Mouse (Mus musculus) thymus, postnatal 36 days (tissue): Measurements from ENCODE around the gene Slc6a20a.
"Not testable (repeated sequence)": the region's sequence is repeated elsewhere in the genome, so short reads cannot be mapped to it uniquely, and the experiment has no call there.

Experiments
- DNase-seq, 2 experiments: peaks; one replicate each; pipeline ENCODE4 v3.0.0; 2022; ENCODE audit warnings: mixed read lengths in 2 of 2

The Slc6a20a gene

DNA sequence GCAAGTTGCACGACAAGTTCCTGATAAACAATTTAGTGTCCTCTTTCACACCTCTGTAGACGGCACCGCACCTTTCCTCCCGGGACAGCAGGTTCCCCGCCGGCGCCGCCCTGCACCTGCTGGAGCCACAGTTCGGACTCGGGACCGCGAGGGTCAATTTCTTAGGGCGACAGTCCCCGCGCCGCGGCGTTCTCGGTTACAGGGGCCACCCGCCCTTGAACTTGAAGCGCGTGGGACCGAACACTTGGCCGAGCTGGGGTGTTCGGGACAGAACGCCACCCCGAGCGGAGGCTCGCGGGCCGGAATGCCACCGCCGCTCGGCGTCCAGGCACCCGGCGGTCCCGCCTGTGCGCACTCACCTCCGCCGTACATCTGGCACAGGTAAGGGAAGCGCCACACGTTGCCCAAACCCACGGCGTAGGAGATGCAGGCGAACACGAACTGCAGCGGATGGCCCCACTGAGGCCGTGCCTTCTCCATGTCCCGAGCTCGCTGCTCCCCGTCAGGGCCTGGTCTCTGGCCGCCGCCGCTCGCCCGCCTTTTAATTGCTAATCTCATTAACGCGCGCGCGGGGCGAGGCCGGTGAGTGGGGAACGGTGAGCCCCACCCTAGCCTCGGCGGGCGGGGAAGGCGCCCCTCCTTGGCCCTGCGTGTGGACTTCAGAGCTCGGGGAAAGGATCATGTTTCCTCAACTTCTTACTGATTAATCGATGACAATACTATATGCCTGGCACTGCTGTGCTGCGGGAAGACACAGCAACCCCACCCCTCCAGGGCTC, at the start of gene Slc6a20a, which contains the start of gene Ccr9:
TSS of gene Slc6a20a (minus strand) at position 559 of the 779 bp plus-strand sequence.
TSS of gene Ccr9 (plus strand) at position 113 of the 779 bp plus-strand sequence.
- DNase-seq: no peak

DNA sequence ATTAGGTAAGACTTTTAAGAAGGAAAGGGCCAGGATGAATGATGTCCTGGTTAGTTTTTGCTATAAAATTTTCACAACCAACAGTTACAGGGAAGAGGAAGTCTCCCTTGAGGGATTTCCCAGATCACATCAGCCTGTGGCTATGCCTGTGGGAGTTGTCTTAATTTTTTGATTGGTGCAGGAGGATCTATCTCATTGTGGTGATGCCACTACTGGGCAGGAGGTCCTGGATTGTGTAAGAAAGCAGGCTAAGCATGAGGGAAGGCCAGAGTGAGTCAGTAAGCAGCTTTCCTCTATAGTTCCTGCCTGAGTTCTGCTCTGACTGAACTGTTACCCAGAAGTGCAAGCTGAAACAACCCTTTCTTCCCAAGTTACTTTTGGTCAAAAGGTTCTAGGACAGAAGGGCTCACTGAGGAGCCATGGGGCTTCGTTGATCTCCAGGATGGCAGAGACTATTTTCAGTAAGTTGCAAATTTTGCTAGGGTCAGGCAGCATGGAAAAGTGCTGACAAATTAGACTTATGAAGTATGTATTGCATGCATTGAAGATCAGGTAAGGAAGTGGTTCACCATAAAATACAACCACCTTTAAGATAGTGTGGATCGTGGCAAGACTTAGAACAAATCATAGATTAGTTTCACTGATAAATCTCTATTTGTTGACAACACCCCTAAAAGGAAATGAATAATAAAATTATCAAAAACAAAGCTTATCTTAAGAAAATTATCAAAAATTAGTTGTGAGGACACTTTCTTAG, 44.2 kb upstream of the Slc6a20a start:
- no peak for DNase-seq

GRCm38 (mm10) chr9:123717186-123718008, 38.7 kb upstream of the Slc6a20a start, which contains the start of gene Lztfl1:
TSS of gene Lztfl1 (minus strand) at chr9:123717697.
- peak; percentile 87 to 95 for DNase-seq

GRCm38 (mm10) chr9:123716301-123716700, 37.6 kb upstream of the Slc6a20a start:
- no peak for DNase-seq

GRCm38 (mm10) chr9:123713111-123713510, 34.4 kb upstream of the Slc6a20a start:
- DNase-seq: no peak

GRCm38 (mm10) chr9:123709226-123709625, 30.5 kb upstream of the Slc6a20a start:
- no peak for DNase-seq

GRCm38 (mm10) chr9:123701822-123702221, 23.1 kb upstream of the Slc6a20a start:
- DNase-seq: no peak

GRCm38 (mm10) chr9:123695634-123696302, 17.1 kb upstream of the Slc6a20a start:
- DNase-seq: no peak

- DNase-seq: no peak
Measured at GRCm38 (mm10) chr9:123688227-123688626, 9.5 kb upstream of the Slc6a20a start.

DNA sequence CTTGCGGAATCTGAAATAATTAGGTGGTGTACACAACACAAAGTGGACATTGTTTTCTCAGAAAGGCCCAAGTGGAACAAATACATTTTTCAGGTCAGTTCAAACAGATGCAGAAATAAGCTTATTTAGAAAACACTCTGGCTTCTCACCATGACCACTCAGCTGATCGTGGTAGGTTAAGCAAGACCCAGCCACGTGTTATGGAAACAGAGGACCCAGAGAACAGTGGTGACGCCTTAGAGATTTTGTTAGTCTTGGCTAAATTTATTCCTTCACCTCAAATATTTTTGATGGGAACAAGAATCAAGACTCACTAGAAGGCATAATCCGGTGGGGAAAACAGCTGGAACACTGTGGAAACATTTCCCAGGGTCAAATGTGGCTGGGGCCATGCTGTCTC, 7.5 kb upstream of the Slc6a20a start:
- no peak for DNase-seq

DNA sequence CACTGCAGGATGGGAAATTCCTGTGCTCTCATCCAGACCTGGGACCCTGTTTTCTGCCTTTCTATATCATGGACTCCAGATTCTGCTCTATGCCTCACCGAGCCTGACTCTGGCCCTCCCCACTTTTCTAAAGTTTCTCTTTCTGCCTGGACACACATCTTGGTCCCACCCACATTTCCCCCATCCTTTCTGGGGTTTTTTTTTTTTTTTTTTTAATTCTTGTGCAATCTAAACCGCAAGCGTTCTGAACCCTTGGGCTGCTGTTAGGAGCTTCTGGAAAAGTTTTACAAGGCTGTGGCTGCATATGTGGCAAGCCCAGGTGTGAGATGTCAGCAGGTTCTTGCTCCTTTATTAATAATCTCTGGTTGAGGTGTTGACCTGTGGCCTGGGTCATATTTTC, 5.0 kb upstream of the Slc6a20a start:
- DNase-seq: no peak

DNA sequence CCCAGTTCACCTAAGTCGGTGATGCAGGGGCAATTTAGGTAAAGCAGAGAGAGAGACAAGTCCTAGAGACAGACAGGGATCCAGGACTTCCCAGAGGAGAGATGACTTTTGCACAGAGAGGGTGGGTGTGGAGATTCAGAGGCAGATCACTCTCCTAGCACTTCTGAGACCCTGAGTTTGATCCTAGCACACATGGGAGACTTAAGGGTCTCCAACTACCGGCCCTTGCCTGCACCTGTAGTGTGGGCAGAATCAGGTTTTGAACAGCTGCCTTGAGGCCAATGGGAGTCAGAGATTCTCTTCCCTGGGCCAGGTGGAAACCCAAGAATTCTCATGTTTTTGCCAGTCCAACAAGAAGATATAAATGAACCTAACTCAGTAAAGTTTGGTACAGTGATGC, 513 bp upstream of the Slc6a20a start:
- DNase-seq: no peak

- peak; percentile 72 to 75 for DNase-seq
Measured at GRCm38 (mm10) chr9:123665645-123666044, 13.0 kb downstream of the Slc6a20a start.

- DNase-seq: not testable (repeated sequence)
Measured at GRCm38 (mm10) chr9:123659986-123660676, 18.6 kb downstream of the Slc6a20a start.

GRCm38 (mm10) chr9:123658981-123659380, 19.7 kb downstream of the Slc6a20a start:
- no peak for DNase-seq

- peak in 1 of 2 experiments; percentile 16 for DNase-seq
Measured at GRCm38 (mm10) chr9:123657457-123657856, 21.2 kb downstream of the Slc6a20a start.

- no peak for DNase-seq
Measured at GRCm38 (mm10) chr9:123651369-123651768, 27.3 kb downstream of the Slc6a20a start.

DNA sequence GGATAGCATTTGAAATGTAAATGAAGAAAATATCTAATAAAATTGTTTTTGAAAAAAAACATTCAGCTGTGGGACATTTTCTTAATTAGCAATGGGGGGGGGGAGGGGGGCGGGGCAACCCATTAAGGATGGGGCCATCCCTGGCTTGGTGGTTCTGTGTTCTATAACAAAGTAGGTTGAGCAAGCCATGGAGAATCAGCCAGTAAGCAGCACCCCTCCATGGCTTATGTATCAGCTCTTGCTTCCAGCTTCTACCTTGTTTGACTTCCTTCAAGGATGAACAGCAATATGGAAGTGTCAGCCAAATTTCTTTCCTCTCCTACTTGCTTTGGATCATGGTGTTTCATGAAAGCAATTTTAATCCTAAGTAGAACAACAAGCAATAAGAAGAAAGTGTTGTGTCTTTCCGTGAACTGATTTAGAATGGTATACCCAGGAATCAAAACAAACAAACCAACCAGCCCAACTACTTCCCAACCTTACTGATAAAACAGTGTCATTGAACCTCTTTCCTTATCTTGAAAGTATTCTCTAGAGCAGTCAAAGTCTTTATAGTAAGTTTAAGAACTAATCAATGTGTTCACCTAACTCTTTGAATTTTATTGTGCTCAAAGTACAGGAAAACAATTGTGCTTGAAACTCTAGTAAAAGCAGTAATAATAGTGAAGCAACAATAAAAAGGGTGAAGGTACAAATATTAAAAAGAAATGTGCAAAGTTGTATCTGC, 28.7 kb downstream of the Slc6a20a start:
- no peak for DNase-seq

- no peak for DNase-seq
Measured at GRCm38 (mm10) chr9:123640106-123640505, 38.6 kb downstream of the Slc6a20a start.

DNA sequence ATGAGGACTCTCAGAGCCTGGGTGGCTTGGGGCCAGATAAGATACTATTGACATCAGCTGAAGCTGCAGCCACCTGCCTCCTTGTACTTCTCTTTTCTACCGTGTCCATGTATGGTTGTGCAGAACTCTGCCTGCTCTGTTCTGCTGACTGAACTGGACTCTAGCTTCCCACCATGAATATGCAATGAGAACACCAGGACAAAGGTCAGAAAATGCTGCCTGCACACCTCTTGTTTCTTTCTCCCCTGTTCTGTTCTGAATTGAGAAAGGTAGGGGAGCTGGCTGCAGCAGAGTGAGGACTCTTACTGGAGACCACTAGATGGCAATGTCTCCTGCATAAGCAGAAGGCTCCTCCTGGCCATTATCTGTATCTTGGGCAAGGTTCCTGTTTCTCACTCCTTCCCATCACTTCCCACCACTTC, 40.0 kb downstream of the Slc6a20a start:
- DNase-seq: peak in 1 of 2 experiments; percentile 24

- DNase-seq: no peak
Measured at GRCm38 (mm10) chr9:123638231-123638630, 40.5 kb downstream of the Slc6a20a start.
